Mouse (Mus musculus) forebrain, embryonic 16.5 days (tissue): Measurements from ENCODE around the gene Bmp8b. TPM values are rescaled to one million over a fixed set of nuclear protein-coding genes. Genes with fewer than 3 reads are reported as not detected.
"Not testable (repeated sequence)": the region's sequence is repeated elsewhere in the genome, so short reads cannot be mapped to it uniquely, and the experiment has no call there.

ENCODE experiments used
- ATAC-seq: fragments of 200-750 bp; cut with Nextera tagmentation; 2 replicates; pipeline ENCODE4 v1.8.0; 2017; ENCODE audit warnings: mild to moderate bottlenecking, moderate library complexity
- H3K27ac ChIP-seq: fragments of 300-500 bp; sonication (generic); 2 replicates; pipeline ENCODE4 v1.5.1; 2014; ENCODE audit warnings: low read length, control low read depth
- H3K27me3 ChIP-seq: fragments of 300-500 bp; sonication (generic); replicated peaks from 2 replicates; pipeline ENCODE4 v1.6.1; 2014; ENCODE audit warnings: low read length; ENCODE audit not compliant: control insufficient read depth, insufficient read depth
- H3K36me3 ChIP-seq: fragments of 300-500 bp; sonication (generic); 2 replicates; pipeline ENCODE4 v1.6.1; 2014; ENCODE audit not compliant: control insufficient read depth, insufficient read depth
- H3K4me1 ChIP-seq: fragments of 300-500 bp; sonication (generic); replicated peaks from 2 replicates; pipeline ENCODE4 v1.6.1; 2014; ENCODE audit warnings: low read length; ENCODE audit not compliant: control insufficient read depth, insufficient read depth
- H3K4me2 ChIP-seq: fragments of 300-500 bp; sonication (generic); 2 replicates; pipeline ENCODE4 v1.6.1; 2014; ENCODE audit warnings: mild to moderate bottlenecking, low read length, control low read depth
- H3K4me3 ChIP-seq: fragments of 300-500 bp; sonication (generic); replicated peaks from 2 replicates; pipeline ENCODE4 v1.5.1; 2014; ENCODE audit warnings: mild to moderate bottlenecking, low read length, control low read depth
- H3K9ac ChIP-seq: fragments of 300-500 bp; sonication (generic); replicated peaks from 2 replicates; pipeline ENCODE4 v1.6.1; 2014; ENCODE audit warnings: low read depth, low read length, control low read depth
- H3K9me3 ChIP-seq: fragments of 300-500 bp; sonication (generic); 2 replicates; pipeline ENCODE4 v1.6.1; 2016; ENCODE audit warnings: low read length; ENCODE audit not compliant: control insufficient read depth
- WGBS: fragments of 180-500 bp; shearing (Covaris S2); extraction: QIAGEN DNeasy Blood & Tissue Kit; methylation state at CpG from one replicate; pipeline ENCODE4 v1.1.7; 2014; 5-methylcytosine and 5-hydroxymethylcytosine counted together
- polyA plus RNA-seq: library from polyadenylated mRNA; unstranded; fragments of >200 nt; fragmentation: Nextera tagmentation; extraction: Ambion mirVana; gene quantifications from 2 replicates; pipeline ENCODE4 v1.2.1, GENCODE M21; 2015

The Bmp8b gene
- polyA plus RNA-seq, 1 experiment from 2014 or later, result 0.35 TPM

DNA sequence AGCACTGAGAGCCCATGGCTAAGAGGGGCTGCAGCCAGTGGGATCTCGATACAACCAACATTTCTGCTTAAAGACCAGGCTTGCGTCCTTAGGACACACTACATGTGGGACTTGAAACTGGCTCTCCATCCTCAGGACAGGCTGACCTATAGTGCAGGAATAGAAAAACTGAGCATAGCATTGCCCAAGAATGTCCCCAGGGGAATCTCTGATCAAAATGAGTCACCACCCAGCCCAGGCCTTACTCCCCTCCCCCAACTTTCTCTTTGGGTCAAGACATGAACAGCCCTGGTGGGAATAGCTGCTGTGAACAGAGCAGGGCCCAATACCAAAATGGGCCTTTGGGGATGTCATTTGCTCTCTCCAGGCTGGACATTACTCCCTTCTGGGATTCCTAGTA is 1.9 kb downstream of the Bmp8b start:
- Histone ChIP-seq H3K27me3 (peaks cover 24% of the 10 kb centered on the region), H3K27ac (no peak overlapping the region), H3K36me3 (no peaks in the 10 kb centered on the region), H3K4me1 (peaks cover 6% of the 10 kb centered on the region; the same call in 1 of the 2 replicates), H3K4me3 (no peak overlapping the region), H3K9me3 (no peaks in the 10 kb centered on the region), H3K4me2 (no peak overlapping the region), H3K9ac (no peak overlapping the region)
- ATAC-seq, result no peak
- 90% methylated on average over 2 of the region's 2 CpGs for WGBS

DNA sequence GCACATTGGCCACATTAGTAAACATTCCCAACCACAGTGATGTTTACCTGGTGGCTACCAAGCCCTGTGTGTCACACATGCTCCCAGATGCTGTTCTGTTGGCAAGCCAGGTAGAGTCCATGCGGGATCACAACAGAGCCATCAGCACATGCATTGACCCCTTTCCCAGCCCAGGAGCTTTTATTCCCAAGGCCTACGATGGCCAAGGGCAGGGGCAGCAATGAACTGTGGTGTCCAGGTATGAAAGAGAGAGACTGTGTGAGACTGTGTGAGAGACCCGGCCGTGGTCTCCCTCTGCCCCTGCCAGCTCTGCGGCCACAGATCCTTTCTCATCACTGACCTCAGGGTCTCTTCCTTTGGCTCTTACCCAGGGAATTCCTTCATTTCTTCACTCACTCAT is 3.1 kb downstream of the Bmp8b start:
- H3K4me1 ChIP-seq, result peaks cover 6% of the 10 kb centered on the region; the same call in 1 of the 2 replicates
- H3K27me3 ChIP-seq, result peaks cover 24% of the 10 kb centered on the region
- H3K36me3 ChIP-seq, result no peaks in the 10 kb centered on the region
- H3K9me3 ChIP-seq, result no peaks in the 10 kb centered on the region
- WGBS, result 94% methylated on average over 5 of the region's 5 CpGs
- H3K4me2 ChIP-seq, result no peak overlapping the region
- ATAC-seq, result no peak
- H3K4me3 ChIP-seq, result no peak overlapping the region
- no peak overlapping the region for H3K27ac ChIP-seq
- H3K9ac ChIP-seq, result no peak overlapping the region

DNA sequence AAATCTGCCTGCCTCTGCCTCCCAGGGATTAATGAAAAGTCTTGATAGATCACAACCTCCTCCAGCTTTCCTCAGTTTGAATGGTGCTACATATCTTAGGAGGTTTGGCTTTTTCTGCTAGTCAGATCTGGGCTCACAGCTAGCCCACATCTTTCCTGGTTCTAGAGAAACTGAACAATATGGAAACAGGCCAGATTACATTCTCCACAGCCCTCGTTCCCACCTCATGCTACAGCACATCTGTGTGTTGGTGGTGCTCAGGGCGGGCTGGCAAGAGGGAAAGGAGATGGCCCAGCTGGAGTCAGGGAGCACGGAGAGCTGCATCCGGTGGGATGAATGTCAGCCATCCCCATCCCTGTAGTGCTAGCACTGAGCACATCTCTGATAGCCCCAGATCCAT is 5.8 kb downstream of the Bmp8b start:
- no peak overlapping the region for H3K4me3 ChIP-seq
- no peak for ATAC-seq
- H3K27me3 ChIP-seq, result peaks cover 8% of the 10 kb centered on the region
- H3K4me1 ChIP-seq, result no peaks in the 10 kb centered on the region
- no peak overlapping the region for H3K27ac ChIP-seq
- no peaks in the 10 kb centered on the region for H3K9me3 ChIP-seq
- WGBS, result 83% methylated on average over 4 of the region's 4 CpGs
- no peak overlapping the region for H3K4me2 ChIP-seq
- H3K36me3 ChIP-seq, result no peaks in the 10 kb centered on the region
- H3K9ac ChIP-seq, result no peak overlapping the region

DNA sequence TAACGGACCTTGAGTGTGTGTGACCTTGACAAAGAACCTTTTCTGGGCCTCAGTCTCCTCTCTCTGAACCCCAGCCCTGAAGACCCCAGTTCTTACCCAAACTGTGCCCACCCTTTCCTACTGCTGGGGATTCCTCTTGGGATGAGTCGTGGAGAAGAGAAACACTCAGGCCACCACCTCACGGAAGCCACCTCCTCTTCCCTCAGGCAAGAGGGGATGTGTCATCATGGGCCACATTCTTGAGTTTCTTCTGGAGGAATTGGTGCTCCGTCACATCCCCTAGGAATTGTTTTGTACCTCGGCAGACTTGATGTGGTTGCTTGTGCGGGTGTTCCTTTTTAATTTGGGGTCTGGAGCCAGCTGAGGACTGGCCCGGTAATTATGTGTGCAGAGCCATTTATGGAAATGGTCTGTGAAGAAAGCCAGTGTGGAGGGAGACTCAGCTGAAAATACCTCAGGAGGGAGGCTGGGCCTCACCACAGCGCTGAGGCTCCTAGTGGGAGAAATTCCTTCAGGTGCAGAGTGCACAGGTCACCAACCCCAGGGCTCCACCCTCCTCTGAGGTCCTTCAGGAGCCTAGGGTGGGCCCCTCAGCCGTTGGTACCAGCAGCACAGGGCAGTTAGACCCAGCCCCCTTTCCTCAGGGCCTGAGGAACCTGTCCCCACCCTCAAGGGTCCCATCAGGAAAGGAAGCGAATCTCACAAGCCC is 6.5 kb downstream of the Bmp8b start:
- H3K4me1 ChIP-seq, H3K27me3 ChIP-seq, H3K4me3 ChIP-seq, H3K4me2 ChIP-seq, H3K27ac ChIP-seq, H3K9ac ChIP-seq, H3K36me3 ChIP-seq, ATAC-seq, H3K9me3 ChIP-seq: not testable (repeated sequence)
- 78% methylated on average over 10 of the region's 10 CpGs for WGBS

DNA sequence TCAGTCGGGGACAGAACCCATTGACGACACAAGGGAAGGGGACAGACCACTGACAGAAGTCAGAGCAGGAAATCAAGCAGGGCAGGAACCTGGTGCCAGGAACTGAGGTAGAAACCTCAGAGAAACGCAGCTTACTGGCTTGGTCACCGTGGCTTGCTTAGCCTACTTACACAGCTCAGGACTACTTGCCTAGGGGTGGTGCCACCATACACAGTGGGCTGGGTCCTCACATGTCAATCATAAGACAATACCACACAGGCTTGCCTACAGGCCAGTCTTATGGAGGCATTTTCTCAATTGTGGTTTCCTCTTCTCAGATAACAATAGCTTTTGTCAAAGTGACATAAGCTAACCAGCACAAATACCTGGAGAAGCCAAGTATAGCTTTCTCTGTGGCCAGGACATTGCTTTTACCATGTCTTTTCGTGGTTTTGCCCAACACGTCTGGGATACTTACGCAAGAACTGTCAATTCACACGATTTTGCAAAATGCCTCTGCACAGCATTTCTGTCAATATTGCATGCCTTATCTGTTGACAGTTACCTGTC is 7.3 kb downstream of the Bmp8b start:
- no peak for ATAC-seq
- 81% methylated on average over 8 of the region's 8 CpGs for WGBS
- Histone ChIP-seq H3K9ac (no peak overlapping the region), H3K4me3 (no peak overlapping the region), H3K4me2 (no peak overlapping the region), H3K9me3 (no peaks in the 10 kb centered on the region), H3K4me1 (0 out of 2 replicates have a peak, but pooled peaks cover 2% of the 10 kb centered on the region), H3K27me3 (no peaks in the 10 kb centered on the region), H3K27ac (no peak overlapping the region), H3K36me3 (no peaks in the 10 kb centered on the region)

DNA sequence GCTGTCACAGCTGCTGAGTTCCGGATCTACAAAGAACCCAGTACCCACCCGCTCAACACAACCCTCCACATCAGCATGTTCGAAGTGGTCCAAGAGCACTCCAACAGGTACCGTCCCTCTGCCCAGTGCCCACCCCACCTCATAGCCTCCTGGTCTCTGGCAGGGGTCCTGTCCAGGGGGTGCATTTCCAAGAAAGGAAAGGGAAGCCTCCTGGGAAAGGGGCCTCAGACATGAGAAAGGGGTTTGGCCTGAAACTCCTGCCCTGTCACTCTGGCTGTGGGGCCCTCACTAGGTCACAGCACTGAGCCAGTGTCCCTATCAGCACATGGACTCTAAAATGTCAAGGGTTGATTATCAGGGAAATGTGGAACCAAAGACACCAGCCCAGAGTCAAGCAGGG is 9.7 kb downstream of the Bmp8b start:
- not testable (repeated sequence) for H3K27me3 ChIP-seq, H3K9me3 ChIP-seq, H3K9ac ChIP-seq, ATAC-seq, H3K4me1 ChIP-seq, H3K4me3 ChIP-seq, H3K27ac ChIP-seq, H3K36me3 ChIP-seq, H3K4me2 ChIP-seq
- WGBS, result 91% methylated on average over 3 of the region's 4 CpGs

DNA sequence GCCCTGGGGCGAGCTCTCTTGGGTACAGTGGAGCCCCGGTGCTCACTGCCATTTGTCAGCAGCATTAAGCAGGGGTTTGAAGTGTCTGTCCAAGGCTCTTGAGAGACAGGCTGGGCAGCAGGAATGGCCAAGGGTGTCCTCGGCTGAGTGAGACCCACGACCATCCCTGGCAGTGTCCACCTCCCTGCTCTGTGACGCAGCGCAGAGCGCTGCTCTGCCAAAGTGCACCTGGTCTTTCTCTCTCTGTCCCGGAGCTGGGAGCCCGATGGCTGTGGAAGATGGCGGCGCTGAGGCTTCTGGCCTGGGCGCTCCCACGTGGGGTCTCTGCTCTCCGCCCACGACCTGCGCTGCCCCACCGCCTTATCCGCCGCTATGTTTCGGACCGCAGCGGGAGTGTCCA is 11.0 kb downstream of the Bmp8b start, which contains the start of gene Oxct2b:
Gene Oxct2b, plus strand, starts transcription at position 256 of the 400 bp plus-strand sequence.
- H3K4me2 ChIP-seq, result peak within 1 kb of the TSS; percentile 60
- no peaks in the 10 kb centered on the region for H3K36me3 ChIP-seq
- H3K27me3 ChIP-seq, result no peaks in the 10 kb centered on the region
- ATAC-seq, result peak; percentile 49
- 11% methylated on average over 22 of the region's 22 CpGs for WGBS
- peak within 1 kb of the TSS; percentile 39 for H3K4me3 ChIP-seq
- H3K4me1 ChIP-seq, result 0 out of 2 replicates have a peak, but pooled peaks cover 2% of the 10 kb centered on the region
- H3K27ac ChIP-seq, result no peak within 1 kb of the TSS
- no peaks in the 10 kb centered on the region for H3K9me3 ChIP-seq
- peak within 1 kb of the TSS; percentile 32; the same call in 1 of the 2 replicates for H3K9ac ChIP-seq

DNA sequence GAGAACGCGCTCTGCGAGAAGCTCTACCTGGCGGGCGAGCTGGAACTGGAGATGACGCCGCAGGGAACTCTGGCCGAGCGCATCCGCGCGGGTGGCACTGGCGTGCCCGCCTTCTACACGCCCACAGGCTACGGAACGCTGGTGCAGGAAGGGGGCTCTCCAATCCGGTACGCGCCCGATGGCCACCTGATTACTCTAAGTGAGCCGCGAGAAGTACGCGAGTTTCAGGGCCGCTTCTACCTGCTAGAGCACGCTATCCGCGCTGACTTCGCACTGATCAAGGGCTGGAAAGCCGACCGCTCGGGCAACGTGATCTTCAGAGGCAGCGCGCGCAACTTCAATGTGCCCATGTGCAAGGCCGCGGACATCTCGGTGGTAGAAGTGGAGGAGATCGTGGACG is 11.7 kb downstream of the Bmp8b start:
- not testable (repeated sequence) for H3K27me3 ChIP-seq, H3K9ac ChIP-seq, H3K9me3 ChIP-seq, H3K36me3 ChIP-seq, H3K4me1 ChIP-seq, H3K27ac ChIP-seq
- Histone ChIP-seq H3K4me3 (peak overlapping the region; percentile 39), H3K4me2 (peak overlapping the region; percentile 60)
- peak; percentile 85 for ATAC-seq
- WGBS, result 20% methylated on average over 25 of the region's 42 CpGs

DNA sequence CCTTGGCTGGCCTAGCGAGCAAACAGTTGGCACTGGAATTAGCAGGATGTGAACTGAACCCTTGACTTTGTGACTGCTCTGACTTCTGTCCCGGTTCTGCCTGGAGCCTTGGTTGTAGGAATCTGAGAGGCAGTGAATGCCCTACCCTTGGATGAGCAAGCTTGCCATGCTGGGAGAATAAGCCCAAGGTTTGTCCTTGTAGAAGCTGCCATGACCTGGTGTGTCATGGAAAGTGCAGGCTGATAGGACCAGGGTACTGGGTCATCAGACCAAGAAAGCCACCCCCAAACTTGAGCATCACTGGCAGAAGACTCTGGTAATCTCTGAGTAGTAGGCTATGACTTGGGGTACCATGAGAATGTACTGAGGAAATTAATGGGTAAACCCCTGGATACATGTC is 16.3 kb downstream of the Bmp8b start:
- Histone ChIP-seq H3K4me3 (no peak overlapping the region), H3K9ac (no peak overlapping the region), H3K27me3 (no peaks in the 10 kb centered on the region), H3K4me1 (no peaks in the 10 kb centered on the region), H3K27ac (no peak overlapping the region), H3K4me2 (no peak overlapping the region), H3K36me3 (peaks cover 4% of the 10 kb centered on the region), H3K9me3 (no peaks in the 10 kb centered on the region)
- no peak for ATAC-seq
- WGBS, result 75% methylated on average over 2 of the region's 2 CpGs
